Mouse (Mus musculus) limb, embryonic 13.5 days (tissue): Measurements from ENCODE around the gene Slc6a1. TPM values are rescaled to one million over a fixed set of nuclear protein-coding genes. Genes with fewer than 3 reads are reported as not detected.

ENCODE experiments used
- ATAC-seq: fragments of 200-750 bp; cut with Nextera tagmentation; 2 replicates; pipeline ENCODE4 v1.8.0; 2017; ENCODE audit warnings: low read depth, moderate number of reproducible peaks, moderate TSS enrichment; ENCODE audit not compliant: low FRiP score
- H3K27ac ChIP-seq: fragments of 300-500 bp; sonication (generic); 2 replicates; pipeline ENCODE4 v1.5.1; 2015; ENCODE audit warnings: inconsistent platforms, mild to moderate bottlenecking, moderate library complexity
- H3K27me3 ChIP-seq: fragments of 300-500 bp; sonication (generic); 2 replicates; pipeline ENCODE4 v1.6.1; 2015; ENCODE audit warnings: mild to moderate bottlenecking, inconsistent platforms
- H3K36me3 ChIP-seq: fragments of 300-500 bp; sonication (generic); 2 replicates; pipeline ENCODE4 v1.6.1; 2015; ENCODE audit warnings: inconsistent platforms, mild to moderate bottlenecking, moderate library complexity
- H3K4me1 ChIP-seq: fragments of 300-500 bp; sonication (generic); 2 replicates; pipeline ENCODE4 v1.6.1; 2015; ENCODE audit warnings: inconsistent platforms
- H3K4me2 ChIP-seq: fragments of 300-500 bp; sonication (generic); replicated peaks from 2 replicates; pipeline ENCODE4 v1.6.1; 2015; ENCODE audit warnings: inconsistent platforms, mild to moderate bottlenecking, moderate library complexity
- H3K4me3 ChIP-seq: fragments of 300-500 bp; sonication (generic); 2 replicates; pipeline ENCODE4 v1.5.1; 2015; ENCODE audit warnings: moderate library complexity, mild to moderate bottlenecking, inconsistent platforms
- H3K9ac ChIP-seq: fragments of 300-500 bp; sonication (generic); 2 replicates; pipeline ENCODE4 v1.6.1; 2015; ENCODE audit warnings: mild to moderate bottlenecking, inconsistent platforms
- H3K9me3 ChIP-seq: fragments of 300-500 bp; sonication (generic); 2 replicates; pipeline ENCODE4 v1.6.1; 2016; ENCODE audit warnings: inconsistent platforms
- WGBS: fragments of 180-500 bp; shearing (Covaris S2); methylation state at CpG from one replicate; pipeline ENCODE4 v1.1.7; 2015; 5-methylcytosine and 5-hydroxymethylcytosine counted together
- polyA plus RNA-seq: library from polyadenylated mRNA; unstranded; fragments of >200 nt; fragmentation: Nextera tagmentation; extraction: Ambion mirVana; gene quantifications from 2 replicates; pipeline ENCODE4 v1.2.1, GENCODE M21; 2015

Slc6a1 gene
- 0.23 and 0.51 TPM in 2 replicates for polyA plus RNA-seq

DNA sequence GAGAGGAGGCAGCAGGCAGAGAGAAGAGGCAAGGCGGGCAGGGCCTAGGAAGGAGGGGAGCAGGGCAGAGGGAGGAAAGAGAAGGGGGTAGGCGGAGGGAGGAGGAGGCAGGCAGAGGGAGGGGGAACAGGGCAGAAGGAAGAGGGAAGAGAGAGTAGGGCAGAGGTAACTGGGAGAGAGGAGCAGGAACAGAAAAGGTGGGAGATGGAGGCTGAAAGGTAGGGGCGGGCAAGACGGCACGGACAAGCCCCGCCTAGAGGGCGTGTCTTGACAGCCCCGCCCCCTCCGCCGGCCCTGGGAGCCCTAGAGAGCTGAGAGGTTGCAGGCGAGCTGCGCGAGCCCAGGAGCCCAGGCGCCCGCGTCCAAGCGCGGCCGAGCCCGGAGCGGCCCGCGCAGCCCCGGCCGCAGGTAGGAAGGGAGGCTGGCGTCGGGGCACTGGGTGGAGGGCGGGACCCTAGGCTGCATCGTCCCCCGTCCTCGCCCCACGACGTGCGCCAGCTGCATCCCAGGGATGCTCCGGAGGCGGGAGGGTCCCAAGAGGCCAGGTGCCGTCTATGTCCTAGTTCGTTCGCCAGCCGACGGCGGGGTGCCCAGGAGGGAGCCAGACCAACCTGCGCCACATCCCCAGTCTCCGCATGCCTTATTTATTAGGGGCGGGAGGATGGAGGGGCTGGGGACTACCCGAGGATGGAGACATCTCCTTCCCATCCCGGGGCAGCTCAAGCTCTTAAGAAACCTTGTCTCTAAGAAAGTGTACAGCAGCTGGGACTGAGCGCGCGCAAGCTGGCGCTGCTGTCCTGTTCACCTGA is at the start of gene Slc6a1:
TSS of gene Slc6a1 (plus strand) at position 167 of the 809 bp plus-strand sequence.
- H3K9ac ChIP-seq = peak within 1 kb of the TSS; percentile 25; the same call in 1 of the 2 replicates
- peak within 1 kb of the TSS; percentile 23 for H3K4me3 ChIP-seq
- ATAC-seq = peak; percentile 86
- H3K4me1 ChIP-seq = peaks cover 5% of the 10 kb centered on the region; the same call in 1 of the 2 replicates
- H3K27me3 ChIP-seq = peaks cover 97% of the 10 kb centered on the region
- no peaks in the 10 kb centered on the region for H3K36me3 ChIP-seq
- H3K9me3 ChIP-seq = peaks cover 4% of the 10 kb centered on the region; the same call in 1 of the 2 replicates
- H3K4me2 ChIP-seq = peak within 1 kb of the TSS; percentile 56
- no peak within 1 kb of the TSS for H3K27ac ChIP-seq
- 3% methylated on average over 48 of the region's 51 CpGs for WGBS

DNA sequence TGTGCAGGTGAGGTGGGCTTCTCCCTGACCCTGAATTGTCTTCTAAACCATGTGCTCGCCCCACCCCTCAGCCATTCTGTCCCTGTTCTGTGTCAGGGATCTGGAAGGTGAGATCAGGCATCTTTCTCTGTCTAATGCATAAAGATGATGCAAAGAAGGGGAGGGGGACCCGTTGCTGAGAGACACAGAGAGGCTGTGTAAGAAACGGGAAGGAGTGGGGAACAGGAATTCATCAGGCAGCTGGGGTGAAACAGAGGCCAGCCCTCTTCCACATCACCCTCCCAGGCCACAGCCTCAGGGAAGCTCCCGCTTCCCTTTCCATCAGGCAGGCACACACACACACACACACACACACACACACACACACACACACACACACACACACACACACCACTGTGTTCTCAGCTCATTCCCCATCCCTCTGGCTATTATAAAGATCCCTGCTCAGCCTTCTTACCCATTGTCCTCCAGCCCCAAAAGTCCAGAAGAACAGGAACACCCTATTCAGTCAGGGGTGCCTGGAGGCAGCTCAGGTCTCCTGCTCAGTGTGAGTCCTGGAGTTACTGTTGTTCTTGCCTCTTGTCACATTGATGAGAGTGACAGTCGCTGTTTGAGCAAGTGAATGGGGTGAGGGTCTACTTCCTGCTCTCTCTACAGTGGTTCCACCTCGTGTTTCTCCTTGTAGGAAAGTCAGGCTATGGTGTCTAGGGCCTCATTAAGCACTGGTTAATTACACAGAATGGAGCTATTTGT is 43.4 kb upstream of the Slc6a1 start:
- Histone ChIP-seq H3K27me3 (peaks cover 14% of the 10 kb centered on the region), H3K27ac (no peak overlapping the region), H3K4me3 (no peak overlapping the region), H3K9ac (no peak overlapping the region), H3K4me1 (no peaks in the 10 kb centered on the region), H3K36me3 (no peaks in the 10 kb centered on the region), H3K9me3 (no peaks in the 10 kb centered on the region), H3K4me2 (no peak overlapping the region)
- WGBS = 33% methylated on average over 5 of the region's 6 CpGs
- ATAC-seq = no peak

DNA sequence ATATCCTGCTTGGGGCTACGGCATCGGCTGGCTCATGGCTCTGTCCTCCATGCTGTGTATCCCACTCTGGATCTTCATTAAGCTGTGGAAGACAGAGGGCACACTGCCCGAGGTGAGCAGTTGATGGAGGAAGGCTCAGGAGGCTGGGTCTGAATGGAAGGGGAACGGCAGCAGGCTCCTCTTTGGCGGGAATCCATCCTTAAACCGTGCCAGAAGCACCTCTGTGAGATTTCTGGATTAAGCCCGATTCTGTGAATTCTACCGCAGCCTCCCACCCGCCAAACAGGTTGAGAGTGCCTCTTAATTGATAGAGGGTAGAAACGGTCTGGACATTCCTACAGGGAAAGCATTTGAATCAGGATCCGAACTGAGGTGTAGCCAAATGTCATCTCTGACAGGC is 36.8 kb upstream of the Slc6a1 start:
- WGBS = 77% methylated on average over 11 of the region's 11 CpGs
- Histone ChIP-seq H3K27me3 (peaks cover 38% of the 10 kb centered on the region), H3K4me3 (no peak overlapping the region), H3K4me1 (no peaks in the 10 kb centered on the region), H3K9ac (no peak overlapping the region), H3K36me3 (no peaks in the 10 kb centered on the region), H3K27ac (no peak overlapping the region), H3K9me3 (no peaks in the 10 kb centered on the region), H3K4me2 (no peak overlapping the region)
- no peak for ATAC-seq

DNA sequence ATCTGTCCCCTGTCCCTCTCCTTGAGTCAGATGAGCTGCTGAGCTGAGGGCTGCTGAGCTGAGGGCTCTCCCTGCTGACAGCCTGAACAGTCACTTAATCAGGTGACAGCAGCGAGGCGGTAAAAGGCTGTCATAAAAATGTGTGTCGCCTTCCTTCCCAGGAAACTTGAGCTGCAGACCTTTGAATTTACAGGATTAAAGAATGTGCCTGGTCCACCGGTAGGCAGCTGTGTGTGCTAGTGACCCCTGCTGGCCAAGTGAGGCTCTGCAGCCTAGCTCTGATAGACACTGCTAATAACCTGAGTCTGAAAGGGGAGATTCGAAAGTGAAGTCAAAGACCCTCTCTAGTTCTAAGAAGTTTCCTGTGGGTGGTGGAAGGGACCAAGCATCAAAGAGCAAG is 32.1 kb upstream of the Slc6a1 start:
- no peak overlapping the region for H3K4me2 ChIP-seq
- peaks cover 53% of the 10 kb centered on the region for H3K27me3 ChIP-seq
- no peaks in the 10 kb centered on the region for H3K36me3 ChIP-seq
- H3K27ac ChIP-seq = no peak overlapping the region
- no peak for ATAC-seq
- no peaks in the 10 kb centered on the region for H3K9me3 ChIP-seq
- no peak overlapping the region for H3K9ac ChIP-seq
- no peaks in the 10 kb centered on the region for H3K4me1 ChIP-seq
- H3K4me3 ChIP-seq = no peak overlapping the region
- 5% methylated on average over 5 of the region's 5 CpGs for WGBS

DNA sequence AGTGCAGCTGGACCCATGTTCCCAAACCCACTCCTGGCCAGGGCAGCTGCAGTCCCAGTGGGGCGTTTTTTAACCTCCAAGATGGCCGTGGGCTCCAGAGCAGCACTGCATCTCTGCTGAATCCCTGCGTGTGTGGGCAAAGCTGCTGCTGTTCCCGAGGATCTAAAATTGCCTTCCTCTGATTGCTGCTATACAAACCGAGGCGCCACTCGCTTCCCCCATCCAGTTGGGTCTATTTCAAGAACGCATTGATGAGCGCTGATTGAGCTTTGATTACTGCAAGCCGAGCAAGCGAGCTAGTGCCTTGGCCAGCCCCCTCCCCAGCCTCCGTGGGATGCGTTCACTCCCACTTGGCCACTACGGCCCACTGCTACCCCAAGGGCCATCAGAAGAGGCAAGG is 27.5 kb upstream of the Slc6a1 start:
- Histone ChIP-seq H3K4me1 (no peaks in the 10 kb centered on the region), H3K27me3 (peaks cover 26% of the 10 kb centered on the region; the same call in 1 of the 2 replicates), H3K4me3 (no peak overlapping the region), H3K9ac (no peak overlapping the region), H3K36me3 (no peaks in the 10 kb centered on the region), H3K27ac (no peak overlapping the region), H3K4me2 (no peak overlapping the region), H3K9me3 (no peaks in the 10 kb centered on the region)
- WGBS = 80% methylated on average over 14 of the region's 14 CpGs
- no peak for ATAC-seq

DNA sequence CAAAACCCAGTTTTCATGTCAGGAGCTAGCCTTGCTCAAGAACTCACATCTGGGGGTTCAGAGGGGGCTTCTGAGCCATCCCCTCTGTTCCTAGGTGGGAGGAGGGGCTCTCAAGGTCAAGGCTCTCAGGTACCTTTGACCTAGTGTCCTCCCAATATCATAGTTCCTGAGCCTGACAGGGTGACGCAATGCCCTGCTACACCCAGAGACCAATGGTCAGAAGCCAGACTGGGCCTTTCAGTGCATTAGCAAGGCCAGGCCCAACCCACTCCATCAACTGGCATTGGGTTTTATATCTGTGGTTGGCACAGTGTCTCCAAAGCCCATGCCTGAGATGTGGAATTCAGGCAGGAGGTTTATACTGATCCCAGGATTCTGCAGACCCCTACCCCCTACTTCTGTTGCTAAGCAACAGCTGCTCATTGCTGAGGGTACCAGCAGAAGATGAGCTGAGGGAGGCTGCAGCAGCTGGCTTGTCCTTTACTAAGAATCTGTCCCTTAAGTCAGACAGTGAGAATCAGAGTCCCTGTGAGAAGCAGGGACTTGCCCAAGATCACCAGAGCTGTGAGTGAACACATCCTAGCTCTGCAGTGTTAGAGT is 24.6 kb upstream of the Slc6a1 start:
- Histone ChIP-seq H3K27ac (no peak overlapping the region), H3K4me2 (no peak overlapping the region), H3K4me1 (no peaks in the 10 kb centered on the region), H3K9me3 (no peaks in the 10 kb centered on the region), H3K27me3 (peaks cover 29% of the 10 kb centered on the region; the same call in 1 of the 2 replicates), H3K9ac (no peak overlapping the region), H3K36me3 (no peaks in the 10 kb centered on the region), H3K4me3 (no peak overlapping the region)
- no peak for ATAC-seq
- 90% methylated on average over 1 of the region's 1 CpGs for WGBS

DNA sequence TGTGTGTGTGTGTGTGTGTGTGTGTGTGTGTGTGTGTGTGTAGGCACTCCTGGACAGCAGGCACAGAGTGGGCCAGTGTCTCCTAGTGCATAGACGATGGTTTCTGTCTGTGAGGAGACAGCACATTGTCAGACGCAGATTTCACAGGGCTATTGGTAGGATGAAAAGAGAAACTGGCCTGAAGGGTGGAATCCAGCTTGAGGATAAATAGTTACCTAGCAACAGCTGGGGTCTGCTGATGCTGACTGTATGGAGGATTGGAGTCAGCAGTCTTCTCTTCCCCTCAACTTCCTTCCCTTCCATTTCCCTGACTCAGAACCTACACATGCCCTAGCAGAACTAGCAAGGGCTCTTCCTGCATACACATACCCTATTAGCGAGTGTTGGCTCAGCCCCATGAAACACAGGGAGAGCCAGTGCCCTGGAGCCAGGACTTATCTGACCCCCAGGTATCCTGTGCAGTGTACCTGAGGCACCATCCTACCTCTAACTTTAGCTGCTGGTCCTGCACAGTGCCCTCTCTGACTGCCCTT is 23.7 kb upstream of the Slc6a1 start:
- Histone ChIP-seq H3K9ac (no peak overlapping the region), H3K4me3 (no peak overlapping the region), H3K4me2 (no peak overlapping the region), H3K36me3 (no peaks in the 10 kb centered on the region), H3K4me1 (peaks cover under 1% of the 10 kb centered on the region; the same call in 1 of the 2 replicates), H3K27ac (no peak overlapping the region), H3K27me3 (peaks cover 29% of the 10 kb centered on the region; the same call in 1 of the 2 replicates), H3K9me3 (no peaks in the 10 kb centered on the region)
- WGBS = 71% methylated on average over 3 of the region's 3 CpGs
- ATAC-seq = no peak

DNA sequence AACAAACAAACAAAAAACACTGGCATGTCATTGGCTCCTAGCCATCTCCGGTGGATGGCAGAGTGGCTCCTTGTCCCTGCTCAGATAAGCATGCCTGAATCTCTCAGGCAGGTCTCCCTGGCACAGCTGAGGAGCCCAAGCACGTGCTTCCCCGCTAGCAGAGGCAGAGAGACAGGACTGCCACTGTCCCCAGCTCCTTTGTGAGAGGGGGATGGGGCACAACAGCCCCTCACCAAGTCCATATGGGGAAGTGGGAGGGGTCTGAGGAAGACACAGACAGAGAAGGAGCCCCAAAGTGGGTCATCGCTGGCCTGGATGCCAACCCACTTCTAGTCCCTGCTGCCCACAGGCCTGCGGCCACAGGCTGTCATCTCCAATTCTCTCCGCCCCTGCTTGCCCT is 20.8 kb upstream of the Slc6a1 start:
- no peaks in the 10 kb centered on the region for H3K9me3 ChIP-seq
- WGBS = 61% methylated on average over 6 of the region's 6 CpGs
- H3K27ac ChIP-seq = no peak overlapping the region
- peaks cover 17% of the 10 kb centered on the region for H3K4me1 ChIP-seq
- peaks cover 33% of the 10 kb centered on the region for H3K27me3 ChIP-seq
- H3K4me2 ChIP-seq = no peak overlapping the region
- no peak overlapping the region for H3K4me3 ChIP-seq
- H3K36me3 ChIP-seq = no peaks in the 10 kb centered on the region
- H3K9ac ChIP-seq = no peak overlapping the region
- ATAC-seq = no peak

DNA sequence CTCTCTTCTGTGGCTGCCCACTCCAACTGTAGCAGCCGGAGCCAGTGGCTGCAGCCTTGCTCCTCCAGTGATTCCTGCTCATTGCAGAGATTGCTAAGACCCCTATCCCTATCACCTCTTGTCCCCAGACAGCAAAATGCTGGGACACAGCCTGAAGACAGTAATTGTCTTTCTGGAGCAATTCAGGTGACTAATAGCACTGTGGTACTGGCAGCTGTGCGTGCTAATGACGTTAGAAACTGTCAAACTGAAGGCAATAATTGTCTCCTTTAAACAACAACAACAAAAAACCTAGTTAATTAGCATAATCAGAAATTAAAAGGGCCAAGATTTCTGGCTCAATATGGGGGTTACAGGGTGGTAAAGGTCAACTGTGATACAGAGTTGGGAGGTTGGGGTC is 18.4 kb upstream of the Slc6a1 start:
- H3K27ac ChIP-seq = no peak overlapping the region

DNA sequence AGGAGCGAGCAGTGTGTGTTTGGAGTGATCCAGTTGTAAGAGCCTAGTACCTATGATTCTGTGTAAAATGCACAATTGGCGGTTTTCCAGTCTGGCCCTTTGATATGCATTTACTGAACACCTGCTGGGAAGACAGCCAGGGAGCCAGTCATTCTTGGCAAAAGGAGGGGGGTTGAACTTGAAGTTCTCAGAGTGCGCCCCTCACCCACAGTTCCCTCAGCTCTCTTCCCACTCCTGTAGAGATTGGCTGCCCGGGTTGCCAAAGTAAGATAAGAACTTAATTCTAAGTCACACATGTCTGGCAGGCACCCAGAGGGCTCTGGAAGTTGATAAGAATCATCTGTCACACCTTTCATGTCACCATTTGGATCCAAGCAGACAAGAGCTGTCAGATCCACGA is 18.0 kb upstream of the Slc6a1 start:
- H3K36me3 ChIP-seq = no peaks in the 10 kb centered on the region
- ATAC-seq = no peak
- H3K9me3 ChIP-seq = no peaks in the 10 kb centered on the region
- no peak overlapping the region for H3K4me3 ChIP-seq
- no peak overlapping the region for H3K27ac ChIP-seq
- WGBS = 42% methylated on average over 5 of the region's 5 CpGs
- H3K9ac ChIP-seq = no peak overlapping the region
- H3K27me3 ChIP-seq = peaks cover 32% of the 10 kb centered on the region
- peaks cover 17% of the 10 kb centered on the region for H3K4me1 ChIP-seq
- H3K4me2 ChIP-seq = no peak overlapping the region

More for the DNA sequence above, 18.4 kb upstream of the Slc6a1 start:
- Histone ChIP-seq H3K9ac (no peak overlapping the region), H3K4me1 (peaks cover 17% of the 10 kb centered on the region), H3K4me2 (no peak overlapping the region), H3K36me3 (no peaks in the 10 kb centered on the region), H3K27me3 (peaks cover 33% of the 10 kb centered on the region), H3K4me3 (no peak overlapping the region), H3K9me3 (no peaks in the 10 kb centered on the region)
- WGBS = 41% methylated on average over 3 of the region's 3 CpGs
- no peak for ATAC-seq

DNA sequence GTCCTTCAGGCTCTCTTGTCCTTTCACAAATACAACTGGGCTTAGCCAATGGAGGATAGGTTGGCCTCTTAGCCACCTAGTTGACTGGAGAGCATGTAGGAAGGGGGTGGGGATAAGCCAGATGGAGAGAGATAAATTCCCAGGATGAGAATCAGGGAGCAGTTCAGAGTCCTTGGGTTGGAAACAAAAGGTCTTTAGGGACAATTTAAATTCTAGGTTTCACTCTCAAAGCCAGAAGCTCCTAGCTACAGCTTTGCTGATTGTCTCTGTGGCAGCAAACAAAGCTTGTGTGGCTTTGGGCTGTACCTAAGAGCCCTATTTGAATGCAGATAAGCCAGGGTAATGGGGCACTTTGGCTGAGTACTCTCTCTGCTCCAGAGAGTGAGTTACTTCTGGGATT is 16.2 kb upstream of the Slc6a1 start:
- H3K27ac ChIP-seq = no peak overlapping the region
- H3K36me3 ChIP-seq = no peaks in the 10 kb centered on the region
- no peak overlapping the region for H3K9ac ChIP-seq
- H3K4me1 ChIP-seq = peaks cover 17% of the 10 kb centered on the region
- ATAC-seq = no peak
- H3K4me2 ChIP-seq = no peak overlapping the region
- no peaks in the 10 kb centered on the region for H3K9me3 ChIP-seq
- no peak overlapping the region for H3K4me3 ChIP-seq
- peaks cover 34% of the 10 kb centered on the region for H3K27me3 ChIP-seq

DNA sequence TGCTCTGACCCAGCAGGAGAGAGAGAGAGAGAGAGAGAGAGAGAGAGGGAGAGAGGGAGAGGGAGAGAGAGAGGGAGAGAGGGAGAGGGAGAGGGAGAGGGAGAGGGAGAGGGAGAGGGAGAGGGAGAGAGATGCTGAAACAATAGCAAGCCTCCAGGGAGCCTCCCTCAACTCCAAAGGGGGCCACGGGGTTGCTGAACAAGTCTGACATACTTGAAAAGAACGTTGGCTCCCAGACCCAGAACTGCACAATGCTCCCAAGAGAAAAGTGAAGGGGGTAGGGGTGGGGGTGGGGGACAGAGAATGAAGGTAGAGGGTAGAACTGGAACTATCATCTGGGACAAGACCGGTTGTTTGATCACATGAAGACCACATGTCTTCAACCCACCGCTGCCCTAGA is 14.5 kb upstream of the Slc6a1 start:
- H3K27ac ChIP-seq = no peak overlapping the region

More for the DNA sequence above, 14.5 kb upstream of the Slc6a1 start:
- no peak overlapping the region for H3K4me3 ChIP-seq
- H3K4me2 ChIP-seq = no peak overlapping the region
- H3K27me3 ChIP-seq = peaks cover 35% of the 10 kb centered on the region
- 32% methylated on average over 4 of the region's 4 CpGs for WGBS
- no peaks in the 10 kb centered on the region for H3K9me3 ChIP-seq
- no peak for ATAC-seq
- H3K36me3 ChIP-seq = no peaks in the 10 kb centered on the region
- no peak overlapping the region for H3K9ac ChIP-seq
- H3K4me1 ChIP-seq = peaks cover 17% of the 10 kb centered on the region
